Mouse (Mus musculus) thymus, adult 18-20 months (tissue): ENCODE results near the gene Ncam2.

ENCODE experiments used
- DNase-seq, 2 experiments: peaks; one replicate each; pipeline ENCODE4 v3.0.0; 2022; ENCODE audit warnings: mixed read lengths in 2 of 2

Ncam2 gene

GRCm38 (mm10) chr16:81200201-81201071, at the start of gene Ncam2:
TSS of gene Ncam2 (plus strand) at chr16:81200697.
- peak; percentile 3 to 4 for DNase-seq

GRCm38 (mm10) chr16:81170828-81171227, 29.7 kb upstream of the Ncam2 start:
- DNase-seq: no peak

GRCm38 (mm10) chr16:81175302-81175943, 25.1 kb upstream of the Ncam2 start:
- DNase-seq: no peak

GRCm38 (mm10) chr16:81179801-81180200, 20.7 kb upstream of the Ncam2 start:
- no peak for DNase-seq

GRCm38 (mm10) chr16:81187579-81188179, 12.8 kb upstream of the Ncam2 start:
- DNase-seq: no peak

GRCm38 (mm10) chr16:81191621-81192020, 8.9 kb upstream of the Ncam2 start:
- DNase-seq: no peak

- no peak for DNase-seq
Measured at GRCm38 (mm10) chr16:81192607-81193006, 7.9 kb upstream of the Ncam2 start.

- DNase-seq: no peak
Measured at GRCm38 (mm10) chr16:81199467-81199866, 1.0 kb upstream of the Ncam2 start.

- no peak for DNase-seq
Measured at GRCm38 (mm10) chr16:81201471-81201870, 974 bp downstream of the Ncam2 start.

GRCm38 (mm10) chr16:81201992-81202391, 1.5 kb downstream of the Ncam2 start:
- no peak for DNase-seq

GRCm38 (mm10) chr16:81202721-81203161, 2.2 kb downstream of the Ncam2 start:
- no peak for DNase-seq

GRCm38 (mm10) chr16:81204405-81205034, 4.0 kb downstream of the Ncam2 start:
- DNase-seq: no peak

- no peak for DNase-seq
Measured at GRCm38 (mm10) chr16:81221176-81221575, 20.7 kb downstream of the Ncam2 start.

GRCm38 (mm10) chr16:81223841-81224240, 23.3 kb downstream of the Ncam2 start:
- DNase-seq: no peak

GRCm38 (mm10) chr16:81224253-81224652, 23.8 kb downstream of the Ncam2 start:
- no peak for DNase-seq

GRCm38 (mm10) chr16:81254875-81255274, 54.4 kb downstream of the Ncam2 start:
- no peak for DNase-seq

GRCm38 (mm10) chr16:81260429-81260828, 59.9 kb downstream of the Ncam2 start:
- no peak for DNase-seq

GRCm38 (mm10) chr16:81273597-81274360, 73.3 kb downstream of the Ncam2 start:
- DNase-seq: no peak

- no peak for DNase-seq
Measured at GRCm38 (mm10) chr16:81284241-81284640, 83.7 kb downstream of the Ncam2 start.

GRCm38 (mm10) chr16:81284859-81285837, 84.7 kb downstream of the Ncam2 start:
- no peak for DNase-seq

- DNase-seq: no peak
Measured at GRCm38 (mm10) chr16:81285882-81286281, 85.4 kb downstream of the Ncam2 start.
